Comparison of ENCODE assay signal across 20 mouse cellular contexts in the genomic region with DNA sequence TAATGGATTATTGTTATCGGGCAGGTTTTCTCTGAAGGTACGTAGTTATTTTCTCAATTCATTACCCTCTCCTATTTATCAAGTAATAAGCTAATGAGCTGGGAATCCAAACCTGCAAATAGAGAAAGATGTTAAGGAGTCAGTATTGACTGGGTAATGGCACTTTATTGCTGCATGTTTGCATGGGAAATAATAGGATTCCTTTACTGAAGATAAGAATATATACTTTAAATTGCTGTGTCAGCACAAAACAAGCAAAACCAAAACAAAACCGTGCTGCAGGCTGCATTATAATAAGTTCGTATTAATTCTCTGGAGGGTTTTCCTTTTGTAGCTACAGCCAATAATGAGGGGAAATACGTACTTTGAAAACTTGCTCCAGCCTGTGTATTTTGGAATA. TPM values are rescaled to one million over a fixed set of nuclear protein-coding genes. Genes with fewer than 3 reads are reported as not detected.
DNase-seq lines count a peak whose midpoint lies in the region; ATAC-seq and TF ChIP-seq lines count a peak whose summit lies in the region.
"Had no signal": no experiment of that assay in that cellular context is flagged by ENCODE, and none has a peak within 500 bp of the region (broad histone marks: within the 10 kb centered on the region; RNA-seq: fewer than 3 reads in every experiment).

No protein-coding gene starts in this region.

- no peak for TF ChIP-seq RAD21 in CH12.LX (IDR thresholded peaks at IDR 0.05; ENCODE audit: low read depth, low read length)

- dilution Hi-C loops in CH12.LX (cut with MboI; ENCODE audit: extremely low pct_ligation_motif_present, extremely low pct_unique_long_range_greater_than_20kb, low sequenced_read_pairs): no loop called here

- H3K9me3 ChIP-seq in hindbrain, embryonic 12.5 days (replicated peaks): no peaks in the 10 kb centered on the region
- H3K9me3 ChIP-seq in hindbrain, embryonic 10.5 days: no peaks in the 10 kb centered on the region
- peaks cover 18% of the 10 kb centered on the region for H3K9me3 ChIP-seq in CH12.LX (replicated peaks; ENCODE audit: low read length)
- H3K9me3 ChIP-seq in midbrain, embryonic 16.5 days (replicated peaks; ENCODE audit: control insufficient read depth, low read length, poor library complexity, severe bottlenecking): no peaks in the 10 kb centered on the region
- H3K9me3 ChIP-seq: embryonic facial prominence, embryonic 15.5 days; G1E; limb, embryonic 12.5 days had no signal

- no peak for TF ChIP-seq EP300 in CH12.LX (IDR thresholded peaks at IDR 0.05; ENCODE audit: low read length)

- TF ChIP-seq POLR2A in CH12.LX (IDR thresholded peaks at IDR 0.05; ENCODE audit: low read depth, low read length): no peak
- no peak for TF ChIP-seq POLR2A in cortical plate, adult 2 months (IDR thresholded peaks at IDR 0.05; ENCODE audit: extremely low read depth, insufficient read depth, low read length)

- TF ChIP-seq CTCF in CH12.LX (conservative IDR thresholded peaks at IDR 0.05 in 1 of 2, IDR thresholded peaks at IDR 0.05 in 1 of 2; ENCODE audit: low read depth in 2 of 2, low read length in 2 of 2): no peak
- TF ChIP-seq CTCF in cortical plate, adult 2 months (IDR thresholded peaks at IDR 0.05; ENCODE audit: extremely low read depth, insufficient read depth, low read length): no peak

- H3K4me2 ChIP-seq in hindbrain, embryonic 12.5 days (replicated peaks): 0 out of 2 replicates have a peak overlapping the region, but pooled peaks have one; percentile 19
- H3K4me2 ChIP-seq in CH12.LX (ENCODE audit: insufficient read depth, low read depth, poor library complexity, severe bottlenecking): no peak overlapping the region
- H3K4me2 ChIP-seq in midbrain, embryonic 16.5 days (ENCODE audit: low read length): peak overlapping the region; percentile 31
- H3K4me2 ChIP-seq: embryonic facial prominence, embryonic 15.5 days; limb, embryonic 12.5 days had no signal

- no peak overlapping the region for H3K9ac ChIP-seq in hindbrain, embryonic 12.5 days
- H3K9ac ChIP-seq in CH12.LX (ENCODE audit: insufficient read depth, low read depth): no peak overlapping the region
- peak overlapping the region; percentile 47 for H3K9ac ChIP-seq in midbrain, embryonic 16.5 days (ENCODE audit: low read depth, low read length)
- H3K9ac ChIP-seq: embryonic facial prominence, embryonic 15.5 days; limb, embryonic 12.5 days; liver, embryonic 14.5 days had no signal

- WGBS in hindbrain, embryonic 12.5 days: 70% methylated on average over 5 of the region's 5 CpGs
- WGBS in hindbrain, embryonic 10.5 days: 90% methylated on average over 5 of the region's 5 CpGs
- 44% methylated on average over 5 of the region's 5 CpGs for WGBS in midbrain, embryonic 16.5 days

- in situ Hi-C loops in CH12.LX (cut with MboI; ENCODE audit: low pct_ligation_motif_present, low pct_unique_long_range_greater_than_20kb, low sequenced_read_pairs): no loop called here

- H3K79me2 ChIP-seq in CH12.LX (replicated peaks; ENCODE audit: control insufficient read depth, extremely low read depth, insufficient read depth, poor library complexity, severe bottlenecking): no peaks in the 10 kb centered on the region

- peak overlapping the region; percentile 67 for H3K27ac ChIP-seq in hindbrain, embryonic 12.5 days
- H3K27ac ChIP-seq in hindbrain, embryonic 10.5 days: no peak overlapping the region
- no peak overlapping the region for H3K27ac ChIP-seq in CH12.LX (ENCODE audit: insufficient read depth, low read depth)
- H3K27ac ChIP-seq in cortical plate, adult 2 months (ENCODE audit: insufficient read depth, low read length): no peak overlapping the region
- H3K27ac ChIP-seq in midbrain, embryonic 16.5 days (ENCODE audit: low read length): peak overlapping the region; percentile 74
- H3K27ac ChIP-seq: embryonic facial prominence, embryonic 15.5 days; limb, embryonic 12.5 days; liver, embryonic 14.5 days had no signal

- H3K27me3 ChIP-seq in hindbrain, embryonic 12.5 days: no peaks in the 10 kb centered on the region
- H3K27me3 ChIP-seq in hindbrain, embryonic 10.5 days (ENCODE audit: insufficient read depth, poor library complexity, severe bottlenecking): no peaks in the 10 kb centered on the region
- H3K27me3 ChIP-seq in CH12.LX (replicated peaks): no peaks in the 10 kb centered on the region
- H3K27me3 ChIP-seq in midbrain, embryonic 16.5 days (ENCODE audit: control insufficient read depth, insufficient read depth, low read depth, low read length): no peaks in the 10 kb centered on the region
- H3K27me3 ChIP-seq: embryonic facial prominence, embryonic 15.5 days; limb, embryonic 12.5 days had no signal

- no peak overlapping the region for H3K4me3 ChIP-seq in hindbrain, embryonic 12.5 days
- H3K4me3 ChIP-seq in hindbrain, embryonic 10.5 days: no peak overlapping the region
- H3K4me3 ChIP-seq in CH12.LX (replicated peaks in 1 of 3; ENCODE audit: low read depth in 2 of 3, low read length in 2 of 3, poor library complexity in 1 of 3): no peak overlapping the region
- H3K4me3 ChIP-seq in cortical plate, adult 2 months (ENCODE audit: insufficient read depth, low read length): peak overlapping the region; percentile 43
- peak overlapping the region; percentile 34 for H3K4me3 ChIP-seq in midbrain, embryonic 16.5 days (ENCODE audit: low read depth, low read length)
- H3K4me3 ChIP-seq: embryonic facial prominence, embryonic 15.5 days; limb, embryonic 12.5 days had no signal

- 0 out of 2 replicates have a peak, but pooled peaks cover 2% of the 10 kb centered on the region for H3K4me1 ChIP-seq in hindbrain, embryonic 12.5 days
- no peaks in the 10 kb centered on the region for H3K4me1 ChIP-seq in hindbrain, embryonic 10.5 days (replicated peaks)
- H3K4me1 ChIP-seq in CH12.LX (ENCODE audit: control insufficient read depth in 1 of 2, insufficient read depth in 2 of 2): no peaks in the 10 kb centered on the region
- no peaks in the 10 kb centered on the region for H3K4me1 ChIP-seq in cortical plate, adult 2 months (ENCODE audit: control insufficient read depth, insufficient read depth, low read length)
- no peaks in the 10 kb centered on the region for H3K4me1 ChIP-seq in midbrain, embryonic 16.5 days (ENCODE audit: control insufficient read depth, insufficient read depth, low read length)
- H3K4me1 ChIP-seq: embryonic facial prominence, embryonic 15.5 days; limb, embryonic 12.5 days had no signal

- H3K36me3 ChIP-seq in hindbrain, embryonic 12.5 days: no peaks in the 10 kb centered on the region
- no peaks in the 10 kb centered on the region for H3K36me3 ChIP-seq in hindbrain, embryonic 10.5 days
- H3K36me3 ChIP-seq in CH12.LX (replicated peaks in 1 of 2; ENCODE audit: control insufficient read depth in 1 of 2, insufficient read depth in 1 of 2, low read length in 1 of 2): no peaks in the 10 kb centered on the region
- no peaks in the 10 kb centered on the region for H3K36me3 ChIP-seq in midbrain, embryonic 16.5 days (ENCODE audit: control insufficient read depth, insufficient read depth, low read length)
- H3K36me3 ChIP-seq: embryonic facial prominence, embryonic 15.5 days; G1E; limb, embryonic 12.5 days had no signal

- ATAC-seq in hindbrain, embryonic 12.5 days (ENCODE audit: low FRiP score): no peak
- peak; percentile 64 for ATAC-seq in midbrain, embryonic 16.5 days
- ATAC-seq in cerebellum, adult (ENCODE audit: insufficient number of reproducible peaks, low FRiP score, low TSS enrichment): no peak

- no peak for DNase-seq in hindbrain, embryonic 10.5 days (ENCODE audit: low spot score)
- DNase-seq in CH12.LX (ENCODE audit: extremely low read depth): no peak
- DNase-seq in retina, postnatal 1 day: no peak
- DNase-seq: adrenal gland, adult 8-10 months; gastrocnemius, postnatal 25 days; heart, postnatal 14 days; kidney, adult 18-20 months; kidney, postnatal 25 days; lung, postnatal 14 days; thymus, postnatal 4 days had no signal

TF ChIP-seq in CH12.LX, 34 proteins besides CTCF, POLR2A, EP300 and RAD21:
- TF ChIP-seq ZNF384 (IDR thresholded peaks at IDR 0.05; ENCODE audit: low read depth, low read length) (no peak), MAFK (IDR thresholded peaks at IDR 0.05; ENCODE audit: insufficient replicate concordance, low read length) (peak; percentile 84)

RNA-seq across cellular contexts. Expression of gene Mgat4c, which starts 0.6 kb away (rescaled TPM):
- polyA plus RNA-seq in hindbrain, embryonic 12.5 days (2016; fragmentation: Nextera tagmentation; extraction: Ambion mirVana): 16.8 TPM in 2 replicates
- 0.71 and 4.1 TPM in 2 replicates for polyA plus RNA-seq in hindbrain, embryonic 10.5 days (2016; fragmentation: Nextera tagmentation; extraction: Ambion mirVana)
- not detected in 2 replicates for total RNA-seq in CH12.LX (2012; rRNA removed)
- not detected in 2 replicates for total RNA-seq in CH12.LX (2014; rRNA removed)
- not detected in 2 replicates for polyA plus RNA-seq in CH12.LX (2012; ENCODE audit: insufficient read length, low read depth)
- 3.5 and 4.3 TPM in 2 replicates for polyA plus RNA-seq in cortical plate, adult 2 months (2012; rRNA removed)
- 69.1 and 72.5 TPM in 2 replicates for polyA plus RNA-seq in midbrain, embryonic 16.5 days (2015; fragmentation: Nextera tagmentation; extraction: Ambion mirVana)
- total RNA-seq: common myeloid progenitor, adult 5-6 weeks; gastrocnemius, postnatal 25 days; heart, postnatal 14 days had no signal
- polyA plus RNA-seq: C2C12; G1E; liver, embryonic 14.5 days had no signal

Comparison
In these comparisons a context has a peak if more than half of its experiments do, and no peak if none do; other contexts are left out.
1. H3K27ac ChIP-seq: peak in hindbrain, embryonic 12.5 days (single experiment) and midbrain, embryonic 16.5 days (single experiment); none in hindbrain, embryonic 10.5 days (single experiment), CH12.LX (single experiment) and cortical plate, adult 2 months (single experiment).
2. H3K4me3 ChIP-seq: peak in cortical plate, adult 2 months (single experiment) and midbrain, embryonic 16.5 days (single experiment); none in hindbrain, embryonic 12.5 days (single experiment), hindbrain, embryonic 10.5 days (single experiment) and CH12.LX (0 of 3).